ENCODE assay signal across 8 mouse cellular contexts in genomic region chr6:127970120-127970519, GRCm38 (mm10).
DNase-seq lines count a peak whose midpoint lies in the region; ATAC-seq lines count a peak whose summit lies in the region.

No protein-coding gene starts in this region.

- H3K9me3 ChIP-seq in heart, embryonic 12.5 days (replicated peaks), result no peaks in the 10 kb centered on the region
- no peaks in the 10 kb centered on the region for H3K9me3 ChIP-seq in intestine, embryonic 14.5 days (ENCODE audit: control insufficient read depth, low read length)

- 6% methylated on average over 7 of the region's 7 CpGs for WGBS in heart, embryonic 12.5 days
- WGBS in intestine, embryonic 14.5 days, result 14% methylated on average over 7 of the region's 7 CpGs

- H3K4me1 ChIP-seq in heart, embryonic 12.5 days (replicated peaks), result peaks cover 39% of the 10 kb centered on the region
- peaks cover 8% of the 10 kb centered on the region; the same call in 1 of the 2 replicates for H3K4me1 ChIP-seq in intestine, embryonic 14.5 days (replicated peaks; ENCODE audit: control insufficient read depth, insufficient read depth, low read length)

- ATAC-seq in heart, embryonic 12.5 days (ENCODE audit: insufficient number of reproducible peaks, low FRiP score), result no peak
- ATAC-seq in intestine, embryonic 14.5 days (replicated peaks; ENCODE audit: low FRiP score, low TSS enrichment, low read depth), result no peak

- H3K27me3 ChIP-seq in heart, embryonic 12.5 days (replicated peaks), result no peaks in the 10 kb centered on the region
- H3K27me3 ChIP-seq in intestine, embryonic 14.5 days (replicated peaks; ENCODE audit: control insufficient read depth, insufficient read depth, low read length), result no peaks in the 10 kb centered on the region
- H3K27me3 ChIP-seq in splenic B cell, adult 2 months (ENCODE audit: control insufficient read depth, insufficient read depth, low read length, poor library complexity, severe bottlenecking), result no peaks in the 10 kb centered on the region

- H3K4me3 ChIP-seq in heart, embryonic 12.5 days, result no peak overlapping the region
- no peak overlapping the region for H3K4me3 ChIP-seq in intestine, embryonic 14.5 days (ENCODE audit: low read depth, low read length)

- intact Hi-C loops in left cerebral cortex, postnatal 25 days (cut with DNase I), result loop anchor here (1.0 to 2.0 kb wide), 3 partner anchors 63 to 175 kb away; no protein-coding TSS in a partner anchor

- no peak overlapping the region for H3K9ac ChIP-seq in heart, embryonic 12.5 days
- H3K9ac ChIP-seq in intestine, embryonic 14.5 days (ENCODE audit: low read length), result no peak overlapping the region

- peaks cover 16% of the 10 kb centered on the region for H3K36me3 ChIP-seq in heart, embryonic 12.5 days
- H3K36me3 ChIP-seq in intestine, embryonic 14.5 days (ENCODE audit: control insufficient read depth, insufficient read depth, low read length), result peaks cover 17% of the 10 kb centered on the region; the same call in 1 of the 2 replicates
- no peaks in the 10 kb centered on the region for H3K36me3 ChIP-seq in splenic B cell, adult 2 months (ENCODE audit: control insufficient read depth, insufficient read depth, low read length, poor library complexity, severe bottlenecking)

- no peak overlapping the region for H3K27ac ChIP-seq in heart, embryonic 12.5 days (ENCODE audit: poor library complexity, severe bottlenecking)
- H3K27ac ChIP-seq in intestine, embryonic 14.5 days (ENCODE audit: low read depth), result no peak overlapping the region

- no peak overlapping the region for H3K4me2 ChIP-seq in heart, embryonic 12.5 days
- no peak overlapping the region for H3K4me2 ChIP-seq in intestine, embryonic 14.5 days (ENCODE audit: low read length)

- DNase-seq in heart, adult 18-20 months, result peak; percentile 68 to 88
- DNase-seq in cerebellum, postnatal 25 days, result peak; percentile 92 to 95
- DNase-seq in frontal cortex, postnatal 25 days (ENCODE audit: low spot score in 2 of 2), result peak; percentile 76 to 85
- peak; percentile 90 for DNase-seq in intestine, embryonic 14.5 days (ENCODE audit: low spot score)
- peak; percentile 83 for DNase-seq in left cerebral cortex, postnatal 25 days (ENCODE audit: low spot score in 2 of 2)
- DNase-seq in naive thymus-derived CD4-positive, alpha-beta T cell, adult 2 months (ENCODE audit: low read depth), result peak; percentile 88
- peak; percentile 40 for DNase-seq in splenic B cell, adult 2 months (ENCODE audit: low read depth, low spot score)

Comparison
In these comparisons a context has a peak if more than half of its experiments do, and no peak if none do; other contexts are left out.
1. DNase-seq: peak in every context shown above with its lines; median percentile 94 in cerebellum, postnatal 25 days; 90 in intestine, embryonic 14.5 days; 88 in naive thymus-derived CD4-positive, alpha-beta T cell, adult 2 months; 83 in left cerebral cortex, postnatal 25 days; 80 in frontal cortex, postnatal 25 days; 78 in heart, adult 18-20 months; 40 in splenic B cell, adult 2 months.